Mouse (Mus musculus) left cerebral cortex, postnatal 4 days (tissue): ENCODE measurements around the gene Slc4a1ap. TPM values are rescaled to one million over a fixed set of nuclear protein-coding genes. Genes with fewer than 3 reads are reported as not detected.

Experiments used
- DNase-seq: peaks from one replicate; pipeline ENCODE4 v3.0.0-alpha.2; 2022
- intact Hi-C: fragments of 180-260 bp; cut with DNase I; formaldehyde crosslinking; loops from one replicate; pipeline ENCODE4 v1.15.1; 2025
- total RNA-seq, 2 experiments: library from RNA; stranded (reverse); gene quantifications; 2 replicates each; pipeline ENCODE4 v1.2.3; 2021

The Slc4a1ap gene
- total RNA-seq, 2 experiments from 2014 or later: 41.5 to 48.7 TPM

DNA sequence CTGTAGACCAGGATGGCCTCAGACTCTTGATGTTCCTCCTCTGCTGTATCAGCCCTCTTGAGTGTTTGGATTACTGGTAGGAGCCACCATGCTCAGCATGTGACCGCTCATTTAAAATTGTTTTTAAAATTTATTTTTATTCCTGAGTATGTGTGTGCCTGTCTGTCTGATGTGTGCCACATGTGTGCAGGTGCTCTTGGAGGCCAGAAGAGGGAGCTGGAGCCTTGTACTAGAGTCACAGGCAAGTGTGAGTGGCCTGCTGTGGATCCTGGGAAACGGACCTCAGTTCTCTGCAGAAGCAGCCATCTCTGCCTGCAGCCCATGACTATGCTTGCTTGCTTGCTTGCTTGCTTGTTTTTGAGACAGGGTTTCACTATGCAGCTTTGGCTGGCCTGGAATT lies 72.4 kb downstream of the Slc4a1ap start:
- intact Hi-C loops: loop anchor here (10.0 kb wide), 1 partner anchor 536 kb away; the partner anchor contains the start of gene Fosl2
- no peak for DNase-seq

DNA sequence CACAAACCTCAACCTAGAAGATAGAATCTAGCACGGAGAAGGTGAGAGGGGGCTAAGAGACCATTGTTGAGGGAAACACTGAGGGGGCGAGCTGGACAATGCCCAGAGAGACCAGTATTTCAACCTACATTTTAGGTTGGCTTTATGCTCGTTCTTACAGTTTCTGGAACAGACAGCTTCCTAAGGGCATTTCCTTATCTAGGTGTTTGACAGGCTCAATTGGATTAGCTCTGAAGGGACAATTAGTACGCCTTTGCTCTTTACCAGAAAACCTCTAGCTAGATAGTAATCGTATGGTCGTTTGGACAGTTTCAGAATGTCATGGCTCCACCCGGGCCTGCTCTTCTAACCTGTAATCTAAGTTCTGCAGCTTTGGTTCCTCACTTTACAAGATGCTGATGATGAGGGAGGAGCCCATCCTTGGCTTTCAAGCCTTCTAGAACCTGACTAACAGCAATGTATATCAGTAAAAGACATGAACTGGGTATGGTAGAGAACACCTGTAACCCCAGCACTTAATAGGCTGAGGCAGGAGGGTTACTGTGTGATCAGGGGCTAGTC lies 74.4 kb downstream of the Slc4a1ap start:
- DNase-seq: no peak
- intact Hi-C loops: no loop called here

DNA sequence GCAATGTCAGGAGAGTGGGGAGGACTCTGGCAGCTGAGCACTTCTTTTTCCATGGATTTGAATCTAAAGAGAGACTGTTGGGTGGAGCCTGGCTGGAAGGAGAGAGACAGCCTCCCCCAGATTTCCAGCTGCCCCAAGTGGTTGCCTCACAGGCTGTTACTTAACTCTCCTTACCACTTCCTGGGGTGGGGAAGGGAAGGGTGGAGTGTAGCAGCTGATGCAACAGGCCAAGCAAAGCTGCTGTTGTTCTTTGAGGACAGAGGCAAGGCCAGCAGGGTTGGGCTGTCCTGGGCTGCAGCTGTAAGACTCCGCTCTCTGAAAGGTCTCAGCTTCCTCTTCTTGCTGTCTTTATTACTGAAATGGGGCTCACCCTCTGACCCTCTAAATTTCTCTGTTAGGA lies 75.6 kb downstream of the Slc4a1ap start:
- intact Hi-C loops: no loop called here
- DNase-seq: no peak

DNA sequence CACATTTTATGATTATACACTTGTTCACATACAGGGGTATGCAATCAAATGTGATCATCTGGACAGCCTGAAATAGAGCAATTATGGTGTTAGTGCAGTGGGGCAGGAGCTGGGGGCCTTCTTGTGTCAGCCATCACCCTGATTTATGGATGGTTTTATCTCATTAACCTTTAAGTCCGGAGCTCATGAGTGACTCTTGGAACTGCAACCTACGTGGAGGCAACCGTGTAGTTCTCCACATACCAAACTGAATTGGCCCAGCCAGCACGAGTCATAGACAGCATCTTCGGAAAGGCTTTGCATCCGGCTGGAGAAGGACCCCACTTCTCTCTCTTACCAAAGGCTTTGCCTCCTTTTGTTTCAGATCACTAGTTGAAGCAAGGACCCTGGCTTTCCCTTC lies 77.0 kb downstream of the Slc4a1ap start:
- intact Hi-C loops: no loop called here
- no peak for DNase-seq

DNA sequence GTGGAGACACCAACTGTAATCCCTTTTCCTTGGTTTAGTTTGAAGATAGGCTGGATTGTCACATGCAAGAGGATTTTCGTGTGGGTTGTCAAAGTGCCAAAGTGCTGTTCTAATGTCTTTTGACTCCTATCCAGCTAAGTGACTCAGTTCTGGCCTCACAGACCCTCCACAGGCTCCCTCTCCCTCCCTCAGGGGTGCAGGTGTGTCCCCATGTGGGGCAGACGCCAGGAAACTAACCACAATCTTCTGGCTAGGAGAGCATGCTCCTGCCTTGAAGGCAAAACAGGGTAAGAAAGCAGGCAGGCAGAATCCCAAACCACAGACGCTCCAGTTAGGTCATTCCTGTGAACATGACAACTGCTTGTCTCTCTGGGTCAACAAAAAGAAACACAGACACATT lies 79.4 kb downstream of the Slc4a1ap start:
- intact Hi-C loops: no loop called here
- no peak for DNase-seq

Other genes with a start within 250 kb of the Slc4a1ap start
- gene Ift172, start 235.9 kb upstream of the Slc4a1ap start, total RNA-seq: 10 to 100 TPM; 65.9 to 69.3 TPM
- 100 to 1,000 TPM; 170 to 172 TPM for gene Fndc4, start 230.9 kb upstream of the Slc4a1ap start, total RNA-seq
- under 1 TPM in 1 of 2 experiments, not detected in 1; 0.52 TPM for gene Gckr, start 229.6 kb upstream of the Slc4a1ap start, total RNA-seq
- gene Zfp512, start 74.6 kb upstream of the Slc4a1ap start, total RNA-seq: 10 to 100 TPM; 92.5 to 93.8 TPM
- under 1 TPM; 0.54 TPM for gene 4930548H24Rik, start 41.3 kb upstream of the Slc4a1ap start, total RNA-seq
- 10 to 100 TPM; 42.2 to 44.3 TPM for gene Gpn1, start 32.3 kb upstream of the Slc4a1ap start, total RNA-seq
- 10 to 100 TPM; 17.6 to 17.9 TPM for gene Supt7l, start 812 bp downstream of the Slc4a1ap start, total RNA-seq
- 100 to 1,000 TPM; 116 to 121 TPM for gene Mrpl33, start 69.9 kb downstream of the Slc4a1ap start, total RNA-seq
- gene Rbks, start 170.6 kb downstream of the Slc4a1ap start, total RNA-seq: 1 to 10 TPM; 1.4 to 2.0 TPM
- 10 to 100 TPM; 38.1 to 39.1 TPM for gene Babam2, start 170.7 kb downstream of the Slc4a1ap start, total RNA-seq